Mouse (Mus musculus) liver, postnatal 0 days (tissue): ENCODE results near the gene Prss8.

Source experiments
- CTCF ChIP-seq: sonication (generic); IDR thresholded peaks from 2 replicates; pipeline ENCODE4 v1.5.1; 2016; ENCODE audit warnings: antibody characterized with exemption, low read depth
- EP300 ChIP-seq: IDR thresholded peaks from 2 replicates; pipeline ENCODE4 v1.6.1; 2016; ENCODE audit warnings: antibody characterized with exemption, low read depth, mild to moderate bottlenecking

GRCm38 (mm10) chr7:127967004-127967921 lies 37.4 kb upstream of the Prss8 start, which contains the start of gene Fus:
- TF ChIP-seq CTCF (peak; percentile 21; the same call in 1 of the 2 replicates), EP300 (peak; percentile 67; the same call in 1 of the 2 replicates)
